Mouse (Mus musculus): ENCODE results near the gene Aqp1. TPM values are rescaled to one million over a fixed set of nuclear protein-coding genes. Genes with fewer than 3 reads are reported as not detected.

Aqp1 gene
- polyA plus RNA-seq, 1 experiment from 2014 or later, result 19.0 TPM

GRCm38 (mm10) chr6:55319585-55320551 lies 16.4 kb upstream of the Aqp1 start:
- H3K27ac ChIP-seq (ENCODE audit: low read depth, low read length), result no peak overlapping the region
- no peak overlapping the region for H3K4me2 ChIP-seq (replicated peaks; ENCODE audit: low read depth)
- no peak overlapping the region for H3K4me3 ChIP-seq (ENCODE audit: low read depth, low read length)
- no peak for TF ChIP-seq CTCF (IDR thresholded peaks at IDR 0.05; ENCODE audit: low read depth)
- peaks cover 6% of the 10 kb centered on the region for H3K4me1 ChIP-seq (replicated peaks; ENCODE audit: control insufficient read depth, insufficient read depth, low read length)
- H3K27me3 ChIP-seq (replicated peaks; ENCODE audit: control insufficient read depth, insufficient read depth, low read length), result no peaks in the 10 kb centered on the region
- no peaks in the 10 kb centered on the region for H3K9me3 ChIP-seq (ENCODE audit: control insufficient read depth)
- no peak overlapping the region for H3K9ac ChIP-seq (ENCODE audit: low read depth, low read length)
- H3K36me3 ChIP-seq (ENCODE audit: control insufficient read depth, insufficient read depth), result no peaks in the 10 kb centered on the region
- WGBS, result 66% methylated on average over 14 of the region's 14 CpGs
- ATAC-seq, result no peak

- Histone ChIP-seq H3K27ac (ENCODE audit: low read depth, low read length) (no peak overlapping the region), H3K9ac (ENCODE audit: low read depth, low read length) (no peak overlapping the region), H3K4me2 (replicated peaks; ENCODE audit: low read depth) (no peak overlapping the region), H3K4me3 (ENCODE audit: low read depth, low read length) (no peak overlapping the region), H3K9me3 (ENCODE audit: control insufficient read depth) (no peaks in the 10 kb centered on the region), H3K36me3 (ENCODE audit: control insufficient read depth, insufficient read depth) (no peaks in the 10 kb centered on the region), H3K27me3 (replicated peaks; ENCODE audit: control insufficient read depth, insufficient read depth, low read length) (no peaks in the 10 kb centered on the region), H3K4me1 (replicated peaks; ENCODE audit: control insufficient read depth, insufficient read depth, low read length) (peaks cover 7% of the 10 kb centered on the region)
- no peak for ATAC-seq
- no peak for TF ChIP-seq CTCF (IDR thresholded peaks at IDR 0.05; ENCODE audit: low read depth)
- WGBS, result 68% methylated on average over 4 of the region's 4 CpGs
Measured at GRCm38 (mm10) chr6:55320894-55321293, 15.3 kb upstream of the Aqp1 start.

- no peaks in the 10 kb centered on the region for H3K36me3 ChIP-seq (ENCODE audit: control insufficient read depth, insufficient read depth)
- ATAC-seq, result no peak
- H3K9ac ChIP-seq (ENCODE audit: low read depth, low read length), result no peak overlapping the region
- 70% methylated on average over 6 of the region's 6 CpGs for WGBS
- H3K27me3 ChIP-seq (replicated peaks; ENCODE audit: control insufficient read depth, insufficient read depth, low read length), result no peaks in the 10 kb centered on the region
- no peaks in the 10 kb centered on the region for H3K9me3 ChIP-seq (ENCODE audit: control insufficient read depth)
- H3K4me3 ChIP-seq (ENCODE audit: low read depth, low read length), result no peak overlapping the region
- H3K27ac ChIP-seq (ENCODE audit: low read depth, low read length), result no peak overlapping the region
- TF ChIP-seq CTCF (IDR thresholded peaks at IDR 0.05; ENCODE audit: low read depth), result no peak
- no peak overlapping the region for H3K4me2 ChIP-seq (replicated peaks; ENCODE audit: low read depth)
- H3K4me1 ChIP-seq (replicated peaks; ENCODE audit: control insufficient read depth, insufficient read depth, low read length), result peaks cover 7% of the 10 kb centered on the region
Measured at GRCm38 (mm10) chr6:55321518-55321917, 14.7 kb upstream of the Aqp1 start.

DNA sequence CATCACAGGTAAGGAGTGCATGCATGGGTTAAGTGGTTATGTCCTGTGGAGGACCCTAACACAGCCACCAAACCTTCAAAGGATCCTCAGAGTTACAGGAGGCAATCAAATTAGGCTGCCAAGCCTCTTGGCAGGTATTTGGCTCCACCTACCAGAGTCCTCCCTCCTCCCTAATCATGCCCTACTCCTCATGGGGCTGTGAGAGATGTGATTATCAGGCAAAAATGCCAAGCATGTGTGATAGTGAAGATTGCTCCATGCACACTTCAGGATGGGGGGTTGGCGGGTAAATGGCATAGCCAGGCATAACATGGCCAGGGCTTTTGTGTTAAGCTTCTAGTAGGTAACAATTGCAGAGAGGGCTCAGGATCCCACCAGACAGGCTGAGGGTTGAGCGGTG lies 13.3 kb upstream of the Aqp1 start:
- Histone ChIP-seq H3K4me1 (replicated peaks; ENCODE audit: control insufficient read depth, insufficient read depth, low read length) (peaks cover 16% of the 10 kb centered on the region), H3K27me3 (replicated peaks; ENCODE audit: control insufficient read depth, insufficient read depth, low read length) (no peaks in the 10 kb centered on the region), H3K27ac (ENCODE audit: low read depth, low read length) (no peak overlapping the region), H3K36me3 (ENCODE audit: control insufficient read depth, insufficient read depth) (no peaks in the 10 kb centered on the region), H3K9ac (ENCODE audit: low read depth, low read length) (no peak overlapping the region), H3K4me2 (replicated peaks; ENCODE audit: low read depth) (no peak overlapping the region), H3K9me3 (ENCODE audit: control insufficient read depth) (no peaks in the 10 kb centered on the region), H3K4me3 (ENCODE audit: low read depth, low read length) (no peak overlapping the region)
- no peak for ATAC-seq
- TF ChIP-seq CTCF (IDR thresholded peaks at IDR 0.05; ENCODE audit: low read depth), result no peak
- WGBS, result 79% methylated on average over 2 of the region's 2 CpGs

DNA sequence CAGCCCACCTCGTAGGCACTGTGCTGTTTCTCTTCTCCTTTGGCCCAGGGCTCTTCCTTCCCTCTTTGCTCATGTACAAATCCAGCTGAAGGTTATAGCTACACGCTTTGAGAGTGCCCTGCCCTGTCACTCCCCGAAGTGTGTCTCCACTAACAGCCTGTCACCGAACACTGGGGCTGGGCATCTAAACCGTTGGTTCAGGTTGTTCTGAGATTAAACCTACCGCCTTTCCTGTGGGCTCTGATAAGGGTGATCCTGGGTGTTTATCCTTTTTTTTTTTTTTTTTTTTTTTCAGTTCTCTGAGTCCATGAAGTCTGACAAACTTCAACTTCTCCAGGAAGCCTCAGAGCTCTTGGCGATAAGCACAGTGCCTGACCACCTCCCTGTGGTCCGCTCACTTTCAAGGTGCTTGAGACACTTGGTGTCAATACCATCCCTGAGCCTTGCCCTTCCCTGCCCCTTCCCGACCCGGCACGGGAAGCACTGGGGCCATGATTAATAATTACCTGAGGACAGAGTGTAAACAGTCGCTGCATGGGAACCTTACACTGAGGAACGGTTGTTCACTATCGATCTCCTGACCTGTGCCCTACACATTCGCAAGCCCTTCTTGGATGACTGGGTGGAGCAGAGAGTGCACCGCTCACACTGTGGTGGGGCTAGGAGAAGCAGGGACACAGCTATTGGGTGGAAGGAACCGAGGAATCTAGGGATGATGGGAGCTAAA lies 12.2 kb upstream of the Aqp1 start:
- WGBS, result 28% methylated on average over 17 of the region's 17 CpGs
- ATAC-seq, result peak; percentile 92
- no peak for TF ChIP-seq CTCF (IDR thresholded peaks at IDR 0.05; ENCODE audit: low read depth)
- Histone ChIP-seq H3K27ac (ENCODE audit: low read depth, low read length) (peak overlapping the region; percentile 46), H3K4me3 (ENCODE audit: low read depth, low read length) (no peak overlapping the region), H3K27me3 (replicated peaks; ENCODE audit: control insufficient read depth, insufficient read depth, low read length) (no peaks in the 10 kb centered on the region), H3K4me2 (replicated peaks; ENCODE audit: low read depth) (peak overlapping the region; percentile 43), H3K36me3 (ENCODE audit: control insufficient read depth, insufficient read depth) (no peaks in the 10 kb centered on the region), H3K9ac (ENCODE audit: low read depth, low read length) (no peak overlapping the region), H3K9me3 (ENCODE audit: control insufficient read depth) (no peaks in the 10 kb centered on the region), H3K4me1 (replicated peaks; ENCODE audit: control insufficient read depth, insufficient read depth, low read length) (peaks cover 21% of the 10 kb centered on the region)

- H3K36me3 ChIP-seq (ENCODE audit: control insufficient read depth, insufficient read depth), result no peaks in the 10 kb centered on the region
- peak overlapping the region; percentile 46; the same call in 1 of the 2 replicates for H3K27ac ChIP-seq (ENCODE audit: low read depth, low read length)
- peaks cover 21% of the 10 kb centered on the region for H3K4me1 ChIP-seq (replicated peaks; ENCODE audit: control insufficient read depth, insufficient read depth, low read length)
- TF ChIP-seq CTCF (IDR thresholded peaks at IDR 0.05; ENCODE audit: low read depth), result peak; percentile 65
- no peak overlapping the region for H3K9ac ChIP-seq (ENCODE audit: low read depth, low read length)
- no peaks in the 10 kb centered on the region for H3K9me3 ChIP-seq (ENCODE audit: control insufficient read depth)
- ATAC-seq, result peak; percentile 26; the same call in 1 of the 2 replicates
- peak overlapping the region; percentile 43; the same call in 1 of the 2 replicates for H3K4me2 ChIP-seq (replicated peaks; ENCODE audit: low read depth)
- H3K4me3 ChIP-seq (ENCODE audit: low read depth, low read length), result no peak overlapping the region
- no peaks in the 10 kb centered on the region for H3K27me3 ChIP-seq (replicated peaks; ENCODE audit: control insufficient read depth, insufficient read depth, low read length)
- 29% methylated on average over 1 of the region's 1 CpGs for WGBS
Measured at GRCm38 (mm10) chr6:55324785-55325184, 11.4 kb upstream of the Aqp1 start.
